Mouse (Mus musculus): Measurements from ENCODE around the gene Cops4.

Gene Cops4

DNA sequence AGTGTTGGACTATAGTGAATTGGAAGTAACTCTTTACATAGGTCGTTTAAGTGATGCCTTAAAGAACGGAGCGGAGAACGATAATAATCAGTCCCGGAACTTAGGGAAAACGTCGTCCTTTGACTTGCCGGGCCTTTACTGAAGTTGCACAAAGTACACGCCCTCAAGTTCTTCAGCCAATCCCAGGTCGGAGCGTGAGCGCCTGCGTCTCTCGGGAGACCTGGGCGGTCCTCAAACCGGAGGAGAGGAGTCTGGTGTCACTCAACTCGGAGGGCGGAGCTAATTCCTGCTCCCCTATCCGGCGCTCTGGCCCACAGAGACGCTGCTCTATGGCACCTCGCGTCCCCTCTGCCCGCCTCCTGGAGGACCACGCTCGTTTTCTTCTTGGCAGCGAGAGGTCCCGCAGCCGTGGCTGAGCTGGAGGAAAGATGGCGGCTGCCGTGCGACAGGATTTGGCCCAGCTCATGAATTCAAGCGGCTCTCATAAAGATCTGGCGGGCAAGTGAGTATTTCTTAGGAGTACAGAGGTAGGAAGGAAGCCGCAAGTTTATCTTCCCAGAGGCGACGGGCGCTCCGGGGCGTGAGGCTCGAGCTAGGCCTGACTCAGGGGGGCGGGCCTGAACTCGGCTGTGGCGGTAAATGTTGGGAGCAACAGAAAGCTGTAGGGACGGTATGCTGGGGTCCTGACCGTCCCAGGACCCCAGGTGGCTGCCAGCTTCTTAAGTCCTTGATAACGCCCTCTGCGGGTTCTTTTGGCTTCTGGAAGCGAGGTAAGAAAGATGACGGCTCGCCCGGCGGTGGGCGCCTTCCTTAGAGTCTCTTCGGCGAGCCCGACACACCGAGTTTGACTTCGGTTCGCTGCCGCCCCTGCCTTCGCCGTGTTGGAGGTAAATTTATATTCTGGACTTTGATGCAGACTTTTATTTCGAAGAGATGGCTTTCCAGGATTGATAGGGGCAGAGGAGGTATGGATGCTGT is at the start of gene Cops4:
Gene Cops4, plus strand, starts transcription at position 261 of the 978 bp plus-strand sequence.
- peak; percentile 99 for DNase-seq (ENCODE audit: low spot score)

DNA sequence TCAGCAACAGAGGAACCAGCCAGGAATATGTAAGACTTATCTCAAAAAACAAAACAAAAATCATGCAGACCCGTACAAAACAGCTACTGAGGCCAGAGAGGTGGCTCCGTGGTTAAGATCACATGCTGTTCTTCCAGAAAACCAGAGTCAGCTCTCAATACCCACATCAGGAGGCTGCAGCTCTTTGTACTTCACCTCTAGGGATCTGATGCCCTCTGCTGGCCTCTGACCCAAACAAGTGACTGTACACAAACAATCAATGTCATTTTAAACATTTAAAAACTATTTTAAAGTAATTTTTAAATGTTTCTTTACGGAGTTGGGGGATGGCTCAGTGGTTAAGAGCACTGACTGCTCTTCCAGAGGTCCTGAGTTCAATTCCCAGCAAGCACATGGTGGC is 41.8 kb upstream of the Cops4 start:
- DNase-seq (ENCODE audit: low spot score), result no peak

- DNase-seq (ENCODE audit: low spot score), result no peak
These were observed 40.5 kb upstream of the Cops4 start for GRCm38 (mm10) chr5:100477604-100478003.

GRCm38 (mm10) chr5:100483569-100483968 is 34.5 kb upstream of the Cops4 start:
- DNase-seq (ENCODE audit: low spot score), result no peak

DNA sequence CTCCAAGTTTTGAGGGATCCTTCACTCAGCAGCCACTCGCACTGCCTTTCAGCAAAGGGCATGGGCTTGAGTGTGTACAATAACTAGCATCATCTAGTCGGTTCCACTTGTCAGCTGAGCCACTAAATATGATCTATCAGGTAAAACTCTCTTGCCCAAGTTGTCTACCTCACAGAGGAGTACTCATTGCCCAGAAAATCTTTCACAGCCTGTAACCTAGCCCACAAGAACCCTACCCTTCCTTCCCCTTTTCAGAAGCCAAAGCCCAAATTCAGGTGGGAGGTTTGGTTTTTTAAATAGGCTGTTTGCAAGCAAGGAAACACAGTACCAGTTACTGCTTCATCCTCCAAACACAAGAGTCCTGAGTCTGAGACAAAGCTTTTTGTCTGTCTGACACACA is 31.0 kb upstream of the Cops4 start:
- no peak for DNase-seq (ENCODE audit: low spot score)

DNA sequence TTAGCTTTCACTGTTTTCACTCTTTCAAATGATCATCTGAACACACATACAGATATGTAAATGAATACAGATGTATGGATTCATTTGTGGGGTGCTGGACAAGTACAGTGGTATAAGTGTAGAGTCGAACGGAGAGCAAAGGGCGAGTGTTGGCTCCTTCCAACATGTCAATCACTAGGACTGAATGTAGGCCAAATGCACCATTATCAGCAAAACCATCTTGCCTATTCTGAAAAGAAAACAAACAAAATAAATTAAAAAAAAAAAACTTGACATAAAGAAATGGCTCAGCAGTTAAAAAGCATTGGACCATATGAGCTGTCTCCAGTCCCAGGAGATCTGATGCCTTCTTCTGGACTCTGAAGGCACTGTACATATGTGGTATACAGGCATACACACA is 29.9 kb upstream of the Cops4 start:
- no peak for DNase-seq (ENCODE audit: low spot score)

GRCm38 (mm10) chr5:100489340-100489739 is 28.8 kb upstream of the Cops4 start:
- no peak for DNase-seq (ENCODE audit: low spot score)

DNA sequence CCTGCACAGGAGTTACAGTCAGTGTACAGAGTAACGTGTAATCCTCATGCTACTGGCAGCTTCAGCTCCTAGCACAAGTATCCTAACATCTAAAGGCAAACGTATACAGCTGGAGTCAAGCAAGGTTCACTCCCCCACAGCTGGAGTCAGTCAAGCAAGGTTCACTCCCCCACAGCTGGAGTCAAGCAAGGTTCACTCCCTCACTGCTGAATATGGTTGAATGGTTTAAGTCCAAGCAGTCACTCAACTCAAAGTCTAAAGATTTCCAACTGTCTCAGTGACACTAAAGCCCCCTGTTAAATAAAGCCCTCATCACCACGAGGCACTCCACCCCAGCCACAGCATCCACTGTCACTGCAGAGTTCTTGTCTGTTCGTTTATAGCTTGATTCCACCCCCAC is 26.4 kb upstream of the Cops4 start:
- DNase-seq (ENCODE audit: low spot score), result no peak

DNA sequence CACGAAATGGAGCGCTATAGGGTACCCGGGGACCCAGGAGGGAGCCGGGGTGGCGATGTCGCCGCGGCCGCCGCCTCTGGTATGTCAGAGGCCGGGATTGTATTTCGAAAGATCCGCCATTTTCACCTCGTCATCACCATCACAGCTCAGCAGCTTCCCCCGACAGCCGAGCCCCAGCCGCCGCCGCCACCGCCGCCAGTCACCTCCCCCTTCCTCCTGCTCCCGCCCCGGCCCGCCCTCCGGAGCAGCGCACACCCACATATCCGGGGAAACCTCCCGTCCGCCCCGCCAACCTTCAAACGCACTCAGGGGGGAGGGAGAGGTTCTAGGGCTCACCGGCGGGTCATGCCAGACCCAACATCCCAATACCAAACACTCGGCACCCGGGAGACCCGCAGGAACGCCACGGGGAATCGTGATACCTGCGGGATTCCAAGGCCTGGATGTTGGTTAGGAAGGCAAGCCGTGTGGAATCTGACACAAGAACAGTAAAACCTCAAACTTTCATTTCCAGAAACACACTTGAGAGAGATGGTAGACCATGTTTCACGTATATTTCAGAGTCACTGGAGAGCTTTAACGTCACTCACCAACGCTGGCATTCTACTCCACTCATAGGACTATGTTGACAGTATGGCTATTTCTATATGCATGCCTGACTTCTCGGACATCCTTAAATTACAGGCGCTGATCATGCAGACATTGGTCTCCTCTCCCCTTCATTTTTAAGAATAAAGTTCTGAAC is 19.5 kb upstream of the Cops4 start:
- DNase-seq (ENCODE audit: low spot score), result peak; percentile 75

- peak; percentile 14 for DNase-seq (ENCODE audit: low spot score)
These were observed 18.9 kb upstream of the Cops4 start for GRCm38 (mm10) chr5:100499243-100499642.

GRCm38 (mm10) chr5:100499831-100500304 is 18.2 kb upstream of the Cops4 start:
- peak; percentile 66 for DNase-seq (ENCODE audit: low spot score)

DNA sequence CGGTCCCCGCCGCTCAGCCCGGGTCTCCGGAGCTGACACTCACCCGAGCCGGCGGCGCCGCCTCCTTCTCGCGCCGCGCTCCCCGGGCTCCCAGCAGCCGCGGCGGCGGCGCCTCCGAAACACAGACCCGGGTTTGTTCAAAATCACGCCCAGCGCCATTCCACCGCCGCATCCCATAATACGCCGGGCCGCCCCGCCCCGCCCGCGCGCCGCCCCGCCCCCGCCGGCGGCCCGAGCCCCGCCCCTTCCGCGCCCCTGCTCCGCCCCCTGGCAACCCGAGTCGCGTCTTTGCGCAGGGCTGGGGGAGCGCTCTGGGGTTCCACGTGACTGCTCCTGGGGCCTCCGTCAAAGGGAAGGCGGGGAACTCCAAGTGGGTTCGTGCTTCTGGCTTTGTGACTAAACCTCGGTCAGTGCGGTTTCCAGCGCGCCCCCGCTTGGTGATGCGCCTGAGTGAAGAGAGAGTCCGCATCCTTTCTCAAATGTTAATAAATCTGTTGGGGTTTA is 17.6 kb upstream of the Cops4 start, which contains the start of gene Lin54:
Gene Lin54, minus strand, starts transcription at position 182 of the 504 bp plus-strand sequence.
- DNase-seq (ENCODE audit: low spot score), result peak; percentile 90

DNA sequence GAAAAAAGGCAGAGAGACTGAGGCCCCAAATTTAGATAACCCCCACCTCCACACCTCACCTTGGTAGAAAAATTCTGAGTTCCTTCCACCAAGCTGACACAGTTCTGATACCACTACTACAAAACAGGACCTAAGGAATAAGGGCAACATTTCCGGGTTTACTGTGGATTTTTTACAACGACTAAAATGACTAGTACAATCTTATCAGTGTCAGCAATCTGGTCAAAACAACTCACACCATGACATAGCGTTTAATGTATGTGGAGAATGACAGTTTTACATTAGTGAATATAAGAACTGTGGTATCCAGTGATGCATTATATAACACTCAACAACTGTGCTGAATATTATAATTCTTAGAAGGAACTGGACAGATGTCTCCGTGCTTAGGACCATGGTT is 16.8 kb upstream of the Cops4 start:
- DNase-seq (ENCODE audit: low spot score), result no peak

GRCm38 (mm10) chr5:100509247-100509646 is 8.9 kb upstream of the Cops4 start:
- no peak for DNase-seq (ENCODE audit: low spot score)

DNA sequence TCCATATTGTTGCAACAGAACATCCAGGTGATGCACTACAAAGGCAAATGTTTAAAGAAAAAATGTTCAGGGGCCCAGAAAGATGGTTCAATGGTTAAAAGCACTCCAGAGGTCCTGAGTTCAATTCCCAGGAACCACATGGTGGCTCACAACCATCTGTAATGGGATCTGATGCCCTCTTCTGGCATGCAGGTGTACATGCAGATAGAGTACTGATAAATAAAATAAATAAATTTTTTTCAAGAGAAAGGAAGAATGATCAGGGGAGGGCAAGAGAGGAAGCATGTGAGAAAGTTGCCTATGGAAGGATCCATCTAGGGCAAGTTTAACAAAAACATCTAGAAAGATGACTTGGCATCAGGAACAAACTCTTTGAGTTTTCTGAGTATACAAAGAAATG is 5.5 kb upstream of the Cops4 start:
- DNase-seq (ENCODE audit: low spot score), result no peak

GRCm38 (mm10) chr5:100519027-100519411 is 910 bp downstream of the Cops4 start:
- no peak for DNase-seq (ENCODE audit: low spot score)

- no peak for DNase-seq (ENCODE audit: low spot score)
These were observed 2.1 kb downstream of the Cops4 start for GRCm38 (mm10) chr5:100520223-100520622.

DNA sequence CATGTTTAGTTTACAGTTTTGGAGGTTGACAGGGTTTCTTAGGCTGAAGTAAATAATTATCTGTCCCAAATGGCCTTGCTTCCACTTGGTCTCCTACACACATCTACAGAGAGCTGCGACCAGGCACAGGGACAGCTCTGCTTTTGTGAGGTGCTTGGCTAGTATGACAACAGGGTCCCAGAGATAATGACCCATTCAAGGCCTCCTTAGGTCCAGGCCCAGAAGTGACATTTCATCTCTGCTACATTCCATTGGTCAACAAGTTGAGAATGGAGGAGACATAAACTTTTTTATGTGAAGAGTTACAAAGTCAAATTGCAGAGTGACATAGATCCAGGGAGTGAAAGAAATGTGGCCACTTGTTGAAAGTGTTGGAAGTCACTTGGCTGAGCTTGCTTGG is 5.2 kb downstream of the Cops4 start:
- DNase-seq (ENCODE audit: low spot score), result no peak

DNA sequence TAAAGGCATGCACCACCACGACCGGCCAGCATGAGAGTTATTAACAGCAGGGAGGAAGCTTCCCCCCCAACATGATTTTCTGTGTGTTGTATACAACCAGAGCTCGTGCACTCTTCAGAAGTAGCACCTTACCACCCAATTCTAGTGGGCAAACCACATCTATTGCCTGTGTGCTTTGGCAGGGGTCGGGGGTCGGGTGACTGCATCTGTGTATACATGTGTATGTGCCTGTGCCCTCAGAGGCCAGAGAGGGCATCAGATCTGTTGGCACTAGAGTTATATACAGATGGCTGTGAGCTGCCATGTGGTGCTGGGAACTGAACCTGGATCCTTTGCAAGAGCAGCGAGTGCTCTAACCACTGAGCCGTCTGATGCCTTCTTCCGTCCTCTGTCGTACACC is 6.8 kb downstream of the Cops4 start:
- no peak for DNase-seq (ENCODE audit: low spot score)

- no peak for DNase-seq (ENCODE audit: low spot score)
These were observed 7.5 kb downstream of the Cops4 start for GRCm38 (mm10) chr5:100525620-100526019.

GRCm38 (mm10) chr5:100526164-100526563 is 8.1 kb downstream of the Cops4 start:
- DNase-seq (ENCODE audit: low spot score), result no peak

- DNase-seq (ENCODE audit: low spot score), result no peak
These were observed 17.7 kb downstream of the Cops4 start for GRCm38 (mm10) chr5:100535826-100536225.

DNA sequence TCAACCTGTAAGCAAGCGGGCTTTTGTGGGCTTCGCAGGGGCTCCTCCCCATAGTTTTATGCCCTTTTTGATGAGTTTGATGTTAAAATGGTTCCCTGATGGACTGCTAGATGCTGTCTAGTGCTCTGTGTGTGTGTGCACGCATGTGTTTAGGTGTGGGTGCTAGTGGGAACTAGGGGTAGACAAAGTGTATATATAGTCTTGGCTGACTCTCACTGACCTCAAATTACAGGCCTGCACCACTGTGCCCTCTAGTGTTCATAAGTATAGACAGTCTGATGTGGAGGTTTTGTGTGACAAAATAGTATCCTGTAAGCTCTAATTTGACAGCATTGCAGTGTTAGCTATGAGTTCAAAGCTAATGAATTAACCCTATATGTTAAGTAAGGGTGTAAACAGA is 18.5 kb downstream of the Cops4 start:
- peak; percentile 67 for DNase-seq (ENCODE audit: low spot score)

Data from retina, embryonic 14.5 days (tissue).